ENCODE assay signal across 9 mouse cellular contexts in the genomic region with DNA sequence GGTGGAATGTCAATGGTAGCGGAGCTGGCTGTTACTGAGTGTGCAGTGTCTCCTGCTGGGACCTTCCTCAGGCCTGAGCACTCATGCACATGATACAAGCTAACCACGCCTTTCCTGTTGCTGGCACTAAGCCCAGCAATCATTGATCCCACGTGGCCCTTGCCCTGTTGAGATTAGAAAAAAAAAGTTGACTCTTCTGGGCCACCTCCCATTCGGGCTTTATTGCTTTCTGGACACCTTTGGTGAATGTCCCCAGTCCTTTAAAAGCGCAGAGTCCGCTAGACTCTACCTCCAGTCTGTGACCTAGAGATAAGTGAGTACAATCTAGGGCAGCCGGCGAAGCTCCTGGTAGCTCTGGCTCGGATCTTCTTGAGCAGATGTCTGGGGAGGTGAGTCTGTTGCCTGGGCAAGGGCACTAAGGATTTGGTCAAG. TPM values are rescaled to one million over a fixed set of nuclear protein-coding genes. Genes with fewer than 3 reads are reported as not detected.
DNase-seq lines count a peak whose midpoint lies in the region; ATAC-seq and TF ChIP-seq lines count a peak whose summit lies in the region.
"Had no signal": no experiment of that assay in that cellular context is flagged by ENCODE, and none has a peak within 500 bp of the region (broad histone marks: within the 10 kb centered on the region; RNA-seq: fewer than 3 reads in every experiment).

A gene (plus strand): TSS at position 222 of the 432 bp plus-strand sequence.

- H3K27ac ChIP-seq in forebrain, embryonic 10.5 days: 0 out of 2 replicates have a peak within 1 kb of the TSS, but pooled peaks have one; percentile 35
- no peak within 1 kb of the TSS for H3K27ac ChIP-seq in forebrain, postnatal 0 days (ENCODE audit: low read depth, low read length)
- peak within 1 kb of the TSS; percentile 25; the same call in 1 of the 2 replicates for H3K27ac ChIP-seq in testis, adult 2 months (ENCODE audit: control insufficient read depth, insufficient read depth, low read depth, low read length)
- H3K27ac ChIP-seq in forebrain, embryonic 16.5 days (ENCODE audit: low read length): no peak within 1 kb of the TSS
- H3K27ac ChIP-seq: limb, embryonic 12.5 days had no signal

- TF ChIP-seq CTCF in forebrain, postnatal 0 days (IDR thresholded peaks at IDR 0.05; ENCODE audit: low read depth): no peak
- TF ChIP-seq CTCF in lung, adult 2 months (IDR thresholded peaks at IDR 0.05; ENCODE audit: insufficient read depth, low read length): no peak
- TF ChIP-seq CTCF in testis, adult 2 months (IDR thresholded peaks at IDR 0.05; ENCODE audit: control insufficient read depth, insufficient read depth, insufficient replicate concordance, low read depth, low read length): no peak

- H3K36me3 ChIP-seq in forebrain, embryonic 10.5 days (replicated peaks): no peaks in the 10 kb centered on the region
- no peaks in the 10 kb centered on the region for H3K36me3 ChIP-seq in forebrain, postnatal 0 days (ENCODE audit: insufficient read depth)
- no peaks in the 10 kb centered on the region for H3K36me3 ChIP-seq in testis, adult 2 months (ENCODE audit: control insufficient read depth, insufficient read depth, low read length)
- H3K36me3 ChIP-seq in forebrain, embryonic 16.5 days (ENCODE audit: control insufficient read depth, insufficient read depth): no peaks in the 10 kb centered on the region
- H3K36me3 ChIP-seq: limb, embryonic 12.5 days had no signal

- WGBS in forebrain, embryonic 10.5 days: 77% methylated on average over 9 of the region's 9 CpGs
- WGBS in forebrain, postnatal 0 days: 68% methylated on average over 9 of the region's 9 CpGs
- WGBS in lung, adult 2 months: 52% methylated on average over 9 of the region's 9 CpGs
- 70% methylated on average over 9 of the region's 9 CpGs for WGBS in forebrain, embryonic 16.5 days

- no peaks in the 10 kb centered on the region for H3K9me3 ChIP-seq in forebrain, embryonic 10.5 days
- no peaks in the 10 kb centered on the region for H3K9me3 ChIP-seq in forebrain, postnatal 0 days (ENCODE audit: low read length)
- no peaks in the 10 kb centered on the region for H3K9me3 ChIP-seq in forebrain, embryonic 16.5 days (ENCODE audit: control insufficient read depth, low read length)
- H3K9me3 ChIP-seq: limb, embryonic 12.5 days had no signal

- DNase-seq in forebrain, embryonic 10.5 days (ENCODE audit: extremely low spot score, low spot score): no peak
- DNase-seq in forebrain, postnatal 0 days: no peak
- peak; percentile 57 to 61 for DNase-seq in cerebellum, postnatal 10 days
- peak; percentile 21 for DNase-seq in lung, adult 2 months
- no peak for DNase-seq in layer of hippocampus, postnatal 36 days

- 0 out of 2 replicates have a peak, but pooled peaks cover 5% of the 10 kb centered on the region for H3K4me1 ChIP-seq in forebrain, embryonic 10.5 days
- no peaks in the 10 kb centered on the region for H3K4me1 ChIP-seq in forebrain, postnatal 0 days (ENCODE audit: insufficient read depth)
- H3K4me1 ChIP-seq in lung, adult 2 months (ENCODE audit: control insufficient read depth, insufficient read depth, low read length): no peaks in the 10 kb centered on the region
- no peaks in the 10 kb centered on the region for H3K4me1 ChIP-seq in testis, adult 2 months (ENCODE audit: control insufficient read depth, insufficient read depth, low read length)
- no peaks in the 10 kb centered on the region for H3K4me1 ChIP-seq in forebrain, embryonic 16.5 days (replicated peaks; ENCODE audit: control insufficient read depth, insufficient read depth, low read length)
- H3K4me1 ChIP-seq: limb, embryonic 12.5 days had no signal

- no peak within 1 kb of the TSS for H3K4me3 ChIP-seq in forebrain, embryonic 10.5 days
- no peak within 1 kb of the TSS for H3K4me3 ChIP-seq in forebrain, postnatal 0 days (ENCODE audit: low read depth, low read length)
- no peak within 1 kb of the TSS for H3K4me3 ChIP-seq in lung, adult 2 months (replicated peaks; ENCODE audit: extremely low read depth, low read depth, low read length)
- H3K4me3 ChIP-seq in testis, adult 2 months (ENCODE audit: control insufficient read depth, low read depth, low read length): peak within 1 kb of the TSS; percentile 17
- H3K4me3 ChIP-seq in forebrain, embryonic 16.5 days (replicated peaks; ENCODE audit: low read length): no peak within 1 kb of the TSS
- H3K4me3 ChIP-seq: limb, embryonic 12.5 days had no signal

- ATAC-seq in forebrain, postnatal 0 days: no peak
- peak; percentile 65 to 66 for ATAC-seq in hematopoietic stem cell, adult 5-6 weeks (replicated peaks in 1 of 2; ENCODE audit: insufficient read depth in 1 of 2, low FRiP score in 2 of 2, low TSS enrichment in 1 of 2, low read depth in 1 of 2, poor library complexity in 2 of 2, severe bottlenecking in 2 of 2)
- ATAC-seq in forebrain, embryonic 16.5 days: no peak

- H3K27me3 ChIP-seq in forebrain, embryonic 10.5 days (ENCODE audit: poor library complexity, severe bottlenecking): no peaks in the 10 kb centered on the region
- no peaks in the 10 kb centered on the region for H3K27me3 ChIP-seq in forebrain, postnatal 0 days (ENCODE audit: insufficient read depth, low read length)
- H3K27me3 ChIP-seq in testis, adult 2 months (ENCODE audit: control insufficient read depth, insufficient read depth, low read length): no peaks in the 10 kb centered on the region
- no peaks in the 10 kb centered on the region for H3K27me3 ChIP-seq in forebrain, embryonic 16.5 days (replicated peaks; ENCODE audit: control insufficient read depth, insufficient read depth, low read length)
- H3K27me3 ChIP-seq: limb, embryonic 12.5 days had no signal

- no peak within 1 kb of the TSS for H3K9ac ChIP-seq in forebrain, postnatal 0 days
- no peak within 1 kb of the TSS for H3K9ac ChIP-seq in forebrain, embryonic 16.5 days (replicated peaks; ENCODE audit: low read depth, low read length)
- H3K9ac ChIP-seq: limb, embryonic 12.5 days had no signal

- H3K4me2 ChIP-seq in forebrain, postnatal 0 days (ENCODE audit: low read depth): no peak within 1 kb of the TSS
- H3K4me2 ChIP-seq in forebrain, embryonic 16.5 days (ENCODE audit: low read length): no peak within 1 kb of the TSS
- H3K4me2 ChIP-seq: limb, embryonic 12.5 days had no signal

- TF ChIP-seq POLR2A in lung, adult 2 months (IDR thresholded peaks at IDR 0.05; ENCODE audit: borderline replicate concordance, extremely low read depth, low read depth, low read length): no peak
- TF ChIP-seq POLR2A in testis, adult 2 months (IDR thresholded peaks at IDR 0.05; ENCODE audit: control insufficient read depth, low read depth, low read length): no peak

RNA-seq across cellular contexts. Expression of the gene that starts here (rescaled TPM):
- 0.32 and 0.78 TPM in 2 replicates for polyA plus RNA-seq in forebrain, embryonic 10.5 days (2016; fragmentation: Nextera tagmentation; extraction: Ambion mirVana)
- total RNA-seq in forebrain, postnatal 0 days (2014; rRNA removed): not detected in 2 replicates
- polyA plus RNA-seq in forebrain, postnatal 0 days (2015; fragmentation: Nextera tagmentation; extraction: Ambion mirVana): not detected in 2 replicates
- total RNA-seq in hematopoietic stem cell, adult 5-6 weeks (2017): not detected in 2 replicates
- polyA plus RNA-seq in lung, adult 2 months (2012; rRNA removed): 0.13 and 2.1 TPM in 2 replicates
- 23.1 and 35.7 TPM in 2 replicates for polyA plus RNA-seq in testis, adult 2 months (2012; rRNA removed)
- total RNA-seq in layer of hippocampus, postnatal 36 days (2021): not detected
- polyA plus RNA-seq in forebrain, embryonic 16.5 days (2015; fragmentation: Nextera tagmentation; extraction: Ambion mirVana): not detected in 2 replicates

Comparison
In these comparisons a context has a peak if more than half of its experiments do, and no peak if none do; other contexts are left out.
1. H3K27ac ChIP-seq: peak in forebrain, embryonic 10.5 days (single experiment) and testis, adult 2 months (single experiment); none in forebrain, postnatal 0 days (single experiment) and forebrain, embryonic 16.5 days (single experiment).
2. Peak in ATAC-seq in hematopoietic stem cell, adult 5-6 weeks; RNA of the gene not detected or under 1 TPM.
3. DNase-seq: peak in cerebellum, postnatal 10 days (2 of 2) and lung, adult 2 months (single experiment); none in forebrain, embryonic 10.5 days (single experiment), forebrain, postnatal 0 days (single experiment) and layer of hippocampus, postnatal 36 days (0 of 2).